Mouse (Mus musculus) heart, embryonic 12.5 days (tissue): Measurements from ENCODE around the gene Plcd4. TPM values are rescaled to one million over a fixed set of nuclear protein-coding genes. Genes with fewer than 3 reads are reported as not detected.
A peak's percentile ranks its signal among the peaks of the same experiment; 100 is the strongest.

Experiments used
- ATAC-seq: fragments of 200-750 bp; cut with Nextera tagmentation; 2 replicates; pipeline ENCODE4 v1.8.0; 2017; ENCODE audit warnings: moderate TSS enrichment, moderate library complexity; ENCODE audit not compliant: insufficient number of reproducible peaks, low FRiP score
- H3K27ac ChIP-seq: fragments of 300-500 bp; sonication (generic); 2 replicates; pipeline ENCODE4 v1.5.1; 2016; ENCODE audit warnings: mild to moderate bottlenecking, moderate library complexity; ENCODE audit not compliant: poor library complexity, severe bottlenecking
- H3K27me3 ChIP-seq: fragments of 300-500 bp; sonication (generic); replicated peaks from 2 replicates; pipeline ENCODE4 v1.6.1; 2016; ENCODE audit warnings: mild to moderate bottlenecking, moderate library complexity
- H3K36me3 ChIP-seq: fragments of 300-500 bp; sonication (generic); 2 replicates; pipeline ENCODE4 v1.6.1; 2016; ENCODE audit warnings: mild to moderate bottlenecking, moderate library complexity
- H3K4me1 ChIP-seq: fragments of 300-500 bp; sonication (generic); replicated peaks from 2 replicates; pipeline ENCODE4 v1.6.1; 2016; ENCODE audit warnings: mild to moderate bottlenecking
- H3K4me2 ChIP-seq: fragments of 300-500 bp; sonication (generic); 2 replicates; pipeline ENCODE4 v1.6.1; 2016; ENCODE audit warnings: mild to moderate bottlenecking, moderate library complexity
- H3K4me3 ChIP-seq: fragments of 300-500 bp; sonication (generic); 2 replicates; pipeline ENCODE4 v1.5.1; 2016; ENCODE audit warnings: mild to moderate bottlenecking
- H3K9ac ChIP-seq: fragments of 300-500 bp; sonication (generic); 2 replicates; pipeline ENCODE4 v1.6.1; 2016; ENCODE audit warnings: mild to moderate bottlenecking, moderate library complexity
- H3K9me3 ChIP-seq: fragments of 300-500 bp; sonication (generic); replicated peaks from 2 replicates; pipeline ENCODE4 v1.6.1; 2016; ENCODE audit warnings: mild to moderate bottlenecking, moderate library complexity
- WGBS: fragments of 180-500 bp; shearing (Covaris S2); methylation state at CpG from one replicate; pipeline ENCODE4 v1.1.7; 2016; 5-methylcytosine and 5-hydroxymethylcytosine counted together
- polyA plus RNA-seq: library from polyadenylated mRNA; unstranded; fragments of >200 nt; fragmentation: Nextera tagmentation; extraction: Ambion mirVana; gene quantifications from 2 replicates; pipeline ENCODE4 v1.2.1, GENCODE M21; 2016

Plcd4 gene
- polyA plus RNA-seq, 1 experiment from 2014 or later, result 0.36 TPM

DNA sequence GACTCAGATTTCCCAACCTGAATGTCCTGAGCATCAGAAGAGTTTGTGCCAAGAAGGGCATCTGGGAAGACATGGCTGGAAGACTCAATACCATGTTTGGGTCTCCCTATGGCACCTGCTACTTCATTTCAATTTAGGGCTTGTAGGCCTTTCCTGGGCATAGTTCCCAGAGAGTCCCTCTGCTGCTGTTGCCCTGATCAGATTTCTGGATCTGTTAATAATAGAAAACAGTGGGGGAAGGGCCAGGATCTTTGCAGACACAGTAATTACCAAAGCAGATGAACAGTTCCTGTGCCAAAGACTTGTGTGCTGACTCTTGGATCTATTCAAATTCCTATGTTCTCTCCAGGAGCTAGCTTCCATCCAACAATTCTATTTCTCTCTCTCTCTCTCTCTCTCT lies 4.0 kb upstream of the Plcd4 start:
- H3K27ac ChIP-seq, result no peak overlapping the region
- peaks cover 14% of the 10 kb centered on the region; the same call in 1 of the 2 replicates for H3K27me3 ChIP-seq
- H3K4me2 ChIP-seq, result no peak overlapping the region
- H3K4me1 ChIP-seq, result peaks cover 6% of the 10 kb centered on the region
- H3K9ac ChIP-seq, result no peak overlapping the region
- H3K9me3 ChIP-seq, result no peaks in the 10 kb centered on the region
- ATAC-seq, result no peak
- H3K4me3 ChIP-seq, result no peak overlapping the region
- no peaks in the 10 kb centered on the region for H3K36me3 ChIP-seq

DNA sequence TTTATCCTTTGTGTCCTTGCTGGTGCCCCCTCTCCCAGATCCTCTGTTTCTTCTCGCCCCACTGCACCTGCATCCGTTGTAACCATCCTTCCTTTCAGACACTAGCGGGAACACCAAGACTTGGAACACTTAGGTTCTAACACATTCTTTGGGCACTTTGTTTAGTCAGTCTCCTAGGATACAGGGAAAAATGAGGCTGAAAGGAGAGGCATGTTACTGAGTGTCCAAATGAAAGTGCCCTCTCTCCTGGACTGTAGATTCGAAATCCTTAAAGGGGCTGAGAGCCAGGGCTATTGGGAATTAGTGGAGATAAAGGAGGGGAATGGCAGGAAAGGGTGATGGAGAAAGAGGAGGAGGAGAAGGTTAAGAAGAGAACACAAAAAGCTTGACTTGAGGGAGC lies 1.5 kb downstream of the Plcd4 start, which contains the start of gene Usp37:
TSS of gene Usp37 (minus strand) at position 101 of the 400 bp plus-strand sequence.
- no peak for ATAC-seq
- Histone ChIP-seq H3K4me2 (no peak within 1 kb of the TSS), H3K9ac (no peak within 1 kb of the TSS), H3K36me3 (no peaks in the 10 kb centered on the region), H3K27me3 (peaks cover 14% of the 10 kb centered on the region; the same call in 1 of the 2 replicates), H3K9me3 (no peaks in the 10 kb centered on the region), H3K27ac (no peak within 1 kb of the TSS), H3K4me3 (no peak within 1 kb of the TSS), H3K4me1 (peaks cover 6% of the 10 kb centered on the region)
- WGBS, result 81% methylated on average over 4 of the region's 4 CpGs

DNA sequence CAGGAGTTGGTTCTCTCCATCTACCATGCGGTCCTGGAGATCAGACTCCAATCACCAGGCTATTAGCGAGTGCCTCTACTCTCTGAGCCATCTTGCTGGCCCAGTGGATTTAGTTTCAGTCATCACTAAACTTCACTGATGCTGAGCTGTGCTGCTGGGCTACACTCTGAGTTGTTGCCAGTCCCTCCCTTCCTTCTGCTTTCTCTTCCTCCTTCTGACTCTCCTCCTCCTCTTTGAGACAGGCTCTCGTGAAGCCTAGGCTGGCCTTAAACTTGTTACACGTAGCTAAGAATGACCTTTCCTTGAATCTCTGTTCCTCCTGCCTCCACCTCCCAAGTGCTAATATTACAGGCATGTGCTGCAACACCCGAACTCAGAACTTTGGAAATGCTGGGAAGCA lies 16.4 kb downstream of the Plcd4 start:
- 75% methylated on average over 5 of the region's 5 CpGs for whole genome bisulfite sequencing
- Histone ChIP-seq H3K4me1 (no peaks in the 10 kb centered on the region), H3K36me3 (peaks cover 6% of the 10 kb centered on the region), H3K4me2 (no peak overlapping the region), H3K9me3 (no peaks in the 10 kb centered on the region), H3K4me3 (no peak overlapping the region), H3K27ac (no peak overlapping the region), H3K27me3 (no peaks in the 10 kb centered on the region), H3K9ac (no peak overlapping the region)
- ATAC-seq, result no peak

DNA sequence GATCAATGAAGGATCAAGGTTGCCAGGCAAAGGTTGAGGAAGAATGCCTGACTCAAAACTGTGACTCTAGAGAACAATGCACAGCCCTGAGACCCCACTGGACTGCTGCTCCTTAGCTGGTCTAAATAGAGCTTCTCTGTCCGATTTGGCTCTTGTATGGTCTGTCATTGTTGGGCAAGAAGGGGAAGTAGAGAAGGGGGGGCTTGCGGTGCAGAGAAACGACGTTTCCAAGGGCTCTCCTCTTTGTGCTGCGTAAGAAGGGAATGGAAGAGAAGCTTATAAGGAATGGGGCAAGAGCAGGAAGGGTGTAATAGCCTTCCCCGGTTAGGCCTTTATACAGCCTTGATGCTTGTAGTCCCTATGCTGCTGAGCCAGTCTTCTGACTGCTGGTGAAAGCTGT lies 23.1 kb downstream of the Plcd4 start:
- Histone ChIP-seq H3K9ac (no peak overlapping the region), H3K36me3 (peaks cover 66% of the 10 kb centered on the region), H3K4me1 (no peaks in the 10 kb centered on the region), H3K4me2 (no peak overlapping the region), H3K27me3 (no peaks in the 10 kb centered on the region), H3K27ac (no peak overlapping the region), H3K9me3 (no peaks in the 10 kb centered on the region), H3K4me3 (no peak overlapping the region)
- ATAC-seq, result no peak
- 89% methylated on average over 6 of the region's 6 CpGs for WGBS

DNA sequence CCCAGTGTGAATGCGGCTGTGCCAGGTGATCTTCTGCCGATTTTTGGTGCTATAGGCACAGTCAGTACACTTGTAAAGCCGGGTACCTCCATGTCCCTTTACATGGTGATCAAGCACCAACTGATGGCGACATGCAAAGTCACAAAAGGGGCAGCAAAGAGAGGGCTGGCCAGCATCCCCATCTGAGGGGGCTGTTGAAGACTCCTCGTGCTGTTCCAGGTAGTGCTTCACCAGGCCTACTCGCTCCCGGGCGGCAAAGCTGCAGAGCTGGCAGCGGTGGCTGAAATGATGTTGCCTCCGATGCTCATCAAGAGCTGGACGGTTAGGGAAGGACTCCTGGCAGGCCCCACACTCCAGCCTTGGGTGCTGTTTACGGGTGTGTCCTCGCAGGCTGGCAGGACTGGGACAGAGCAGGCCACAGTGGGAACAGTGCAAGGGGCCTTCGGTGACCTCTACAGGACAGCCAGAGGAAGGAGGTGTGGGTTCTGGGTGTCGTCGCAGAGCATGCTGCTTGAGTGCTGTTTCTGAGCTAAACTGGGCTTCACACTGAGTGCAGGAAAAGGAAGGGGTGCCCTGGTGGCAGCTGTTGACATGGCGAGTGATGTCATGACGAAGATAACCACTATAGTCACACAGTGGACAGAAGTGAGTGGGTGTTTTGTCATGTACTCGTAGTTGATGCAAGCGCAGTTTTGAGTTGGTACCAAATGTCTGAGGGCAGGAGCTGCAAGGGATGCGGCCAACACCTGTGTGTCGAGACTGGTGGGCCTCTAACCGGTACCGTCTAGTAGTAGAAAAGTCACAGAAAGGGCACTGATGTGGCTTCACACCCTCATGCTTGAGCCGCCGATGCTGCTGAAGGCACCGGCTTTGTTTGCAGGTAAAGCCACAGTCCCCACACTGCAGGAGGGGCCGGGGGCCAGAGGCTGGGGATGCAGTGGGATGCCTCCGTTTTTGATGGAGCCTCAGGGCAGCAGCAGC lies 27.3 kb downstream of the Plcd4 start:
- no peak for ATAC-seq
- WGBS, result 83% methylated on average over 29 of the region's 29 CpGs
- peaks cover 89% of the 10 kb centered on the region for H3K36me3 ChIP-seq

DNA sequence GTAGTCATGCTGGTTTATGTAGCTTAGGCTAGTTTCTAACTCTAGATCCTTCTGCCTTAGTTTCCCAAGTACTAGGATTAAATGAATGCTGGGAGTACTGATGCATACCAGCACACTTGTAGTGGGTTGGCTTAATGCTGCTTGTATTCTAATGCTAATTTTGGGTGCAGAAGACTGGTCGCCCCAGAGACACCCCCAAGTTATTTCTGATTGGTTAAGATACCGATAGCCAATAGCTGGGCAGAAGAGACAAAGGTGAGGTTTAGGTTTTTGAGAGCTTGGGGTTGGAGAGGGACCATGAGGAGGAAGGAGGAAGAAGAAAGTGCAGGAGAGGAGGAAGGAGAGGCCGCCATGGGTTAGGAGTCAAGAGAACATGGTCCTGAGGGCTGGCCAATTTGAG lies 39.9 kb downstream of the Plcd4 start:
- H3K36me3 ChIP-seq, result peaks cover 45% of the 10 kb centered on the region
- H3K9ac ChIP-seq, result no peak overlapping the region
- H3K4me2 ChIP-seq, result no peak overlapping the region
- WGBS, result 80% methylated on average over 3 of the region's 3 CpGs
- H3K27me3 ChIP-seq, result no peaks in the 10 kb centered on the region
- no peak for ATAC-seq
- no peaks in the 10 kb centered on the region for H3K9me3 ChIP-seq
- no peak overlapping the region for H3K4me3 ChIP-seq
- H3K27ac ChIP-seq, result no peak overlapping the region
- peaks cover 23% of the 10 kb centered on the region for H3K4me1 ChIP-seq

More for the DNA sequence above, 27.3 kb downstream of the Plcd4 start:
- no peaks in the 10 kb centered on the region for H3K27me3 ChIP-seq
- no peak overlapping the region for H3K9ac ChIP-seq
- H3K4me1 ChIP-seq, result no peaks in the 10 kb centered on the region
- H3K4me2 ChIP-seq, result no peak overlapping the region
- no peak overlapping the region for H3K27ac ChIP-seq
- H3K9me3 ChIP-seq, result no peaks in the 10 kb centered on the region
- H3K4me3 ChIP-seq, result no peak overlapping the region

DNA sequence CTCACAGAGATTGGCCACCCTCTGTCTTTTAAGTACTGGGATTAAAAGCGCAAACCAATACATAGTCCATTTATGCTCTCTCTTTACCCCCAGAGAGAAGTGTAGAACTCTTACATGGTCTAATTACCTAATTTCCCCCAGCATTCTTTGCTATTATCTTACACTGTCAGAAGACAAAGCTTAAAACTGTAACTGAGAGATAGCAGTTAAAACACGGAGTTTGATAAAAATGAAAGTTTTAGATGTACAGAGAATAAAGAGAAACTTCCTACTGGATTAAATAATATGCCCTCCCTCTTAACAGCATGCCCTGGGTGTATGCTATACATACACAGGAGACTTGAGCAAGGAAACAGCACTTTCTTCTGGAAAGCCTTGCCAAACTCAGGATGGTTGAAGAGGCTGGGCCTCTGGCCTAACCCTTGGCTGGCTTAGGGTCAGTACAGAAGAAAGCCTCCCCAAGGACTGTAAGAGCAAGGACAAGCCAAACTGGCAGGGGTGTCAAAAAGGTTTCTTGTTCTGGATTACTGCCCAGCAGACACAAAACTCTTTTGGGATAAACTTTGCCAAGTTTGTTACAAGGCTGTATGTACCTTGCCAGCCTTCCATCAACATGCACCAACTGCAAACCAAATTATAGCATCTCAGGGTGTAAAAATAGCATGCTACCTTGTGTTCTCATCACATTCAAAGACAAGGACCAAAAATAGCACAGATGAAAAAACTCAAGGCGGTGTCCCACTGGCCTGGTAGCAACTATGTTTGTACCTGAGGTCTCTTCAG lies 42.1 kb downstream of the Plcd4 start:
- 78% methylated on average over 3 of the region's 3 CpGs for WGBS
- no peaks in the 10 kb centered on the region for H3K9me3 ChIP-seq
- peaks cover 27% of the 10 kb centered on the region for H3K36me3 ChIP-seq
- H3K4me3 ChIP-seq, result no peak overlapping the region
- H3K27me3 ChIP-seq, result no peaks in the 10 kb centered on the region
- H3K4me1 ChIP-seq, result peaks cover 31% of the 10 kb centered on the region
- peak overlapping the region; percentile 15; the same call in 1 of the 2 replicates for H3K4me2 ChIP-seq
- peak overlapping the region; percentile 62; the same call in 1 of the 2 replicates for H3K27ac ChIP-seq
- no peak for ATAC-seq
- H3K9ac ChIP-seq, result 0 out of 2 replicates have a peak overlapping the region, but pooled peaks have one; percentile 18

DNA sequence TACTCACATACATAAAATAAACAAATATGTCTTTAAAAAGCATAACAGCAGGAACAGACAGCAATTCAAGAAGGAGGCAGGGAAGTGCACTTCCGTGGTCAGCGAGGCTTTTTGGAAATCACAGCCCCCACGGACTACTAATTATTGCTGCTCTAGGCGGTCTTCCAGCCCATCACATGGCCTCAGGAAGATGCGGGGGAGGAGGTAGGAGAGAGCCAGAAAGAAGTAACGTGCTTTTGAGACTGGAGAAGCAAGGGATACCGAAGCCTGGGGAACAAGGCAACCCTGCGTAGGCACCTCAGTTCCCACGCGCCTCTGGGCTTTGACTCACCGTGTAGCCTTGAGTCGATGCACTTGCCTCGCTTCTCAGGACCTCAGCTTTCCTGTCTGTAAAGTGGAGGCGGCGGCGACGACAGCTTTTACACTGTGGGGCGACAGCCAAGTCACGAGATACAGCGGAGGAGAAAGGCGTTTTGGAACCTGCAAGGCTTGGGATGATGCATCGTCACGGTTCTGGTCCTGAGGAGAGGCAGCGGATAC lies 44.6 kb downstream of the Plcd4 start:
- peaks cover 36% of the 10 kb centered on the region for H3K36me3 ChIP-seq
- WGBS, result under 1% methylated on average over 24 of the region's 24 CpGs
- H3K9ac ChIP-seq, result peak overlapping the region; percentile 91
- H3K27ac ChIP-seq, result peak overlapping the region; percentile 72
- peaks cover 31% of the 10 kb centered on the region for H3K4me1 ChIP-seq
- no peaks in the 10 kb centered on the region for H3K9me3 ChIP-seq
- H3K4me3 ChIP-seq, result peak overlapping the region; percentile 91
- ATAC-seq, result no peak
- peak overlapping the region; percentile 93 for H3K4me2 ChIP-seq
- H3K27me3 ChIP-seq, result no peaks in the 10 kb centered on the region

DNA sequence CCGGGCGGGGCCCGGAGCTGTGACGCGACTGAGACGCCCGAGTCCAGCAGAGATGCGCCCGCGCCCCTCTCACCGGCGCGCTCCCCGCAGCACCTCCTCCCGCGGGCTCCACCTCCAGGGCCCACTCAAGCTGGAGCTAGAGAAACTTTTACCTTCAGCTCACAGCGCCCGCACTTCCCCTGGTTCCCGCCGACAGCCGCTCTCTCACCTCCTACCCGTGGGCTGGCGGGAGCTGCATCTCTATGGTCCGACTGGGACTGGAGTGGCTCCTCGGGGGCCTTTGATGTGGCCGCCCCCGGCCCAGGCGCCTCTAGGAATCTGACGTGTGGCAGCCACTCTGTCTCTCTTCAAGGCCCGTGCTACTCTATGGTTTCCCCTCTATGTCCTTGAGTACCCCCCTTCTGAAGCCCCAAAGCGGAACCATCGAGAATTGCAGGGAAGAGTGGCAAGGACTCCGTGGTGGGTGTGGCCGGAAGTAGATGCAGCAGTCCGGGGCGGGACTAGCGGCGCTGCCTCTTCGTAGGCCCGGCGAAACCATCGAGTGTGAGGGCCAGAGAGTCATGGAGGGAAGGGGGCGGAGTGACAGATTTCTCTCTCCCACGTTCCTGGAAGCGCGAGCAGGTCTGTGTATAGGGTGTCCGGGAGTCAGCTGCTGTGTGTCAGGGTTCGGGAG lies 45.2 kb downstream of the Plcd4 start, which contains the start of the genes Zfp142 and Bcs1l:
TSS of gene Zfp142 (minus strand) at position 474 of the 673 bp plus-strand sequence.
TSS of gene Bcs1l (plus strand) at position 517 of the 673 bp plus-strand sequence.
- WGBS, result under 1% methylated on average over 47 of the region's 48 CpGs
- Histone ChIP-seq H3K4me2 (peak within 1 kb of the TSS; percentile 93), H3K27me3 (no peaks in the 10 kb centered on the region), H3K36me3 (peaks cover 36% of the 10 kb centered on the region), H3K9ac (peak within 1 kb of the TSS; percentile 91), H3K9me3 (no peaks in the 10 kb centered on the region), H3K4me1 (peaks cover 31% of the 10 kb centered on the region), H3K27ac (peak within 1 kb of the TSS; percentile 72), H3K4me3 (peak within 1 kb of the TSS; percentile 91)
- peak; percentile 97 for ATAC-seq

DNA sequence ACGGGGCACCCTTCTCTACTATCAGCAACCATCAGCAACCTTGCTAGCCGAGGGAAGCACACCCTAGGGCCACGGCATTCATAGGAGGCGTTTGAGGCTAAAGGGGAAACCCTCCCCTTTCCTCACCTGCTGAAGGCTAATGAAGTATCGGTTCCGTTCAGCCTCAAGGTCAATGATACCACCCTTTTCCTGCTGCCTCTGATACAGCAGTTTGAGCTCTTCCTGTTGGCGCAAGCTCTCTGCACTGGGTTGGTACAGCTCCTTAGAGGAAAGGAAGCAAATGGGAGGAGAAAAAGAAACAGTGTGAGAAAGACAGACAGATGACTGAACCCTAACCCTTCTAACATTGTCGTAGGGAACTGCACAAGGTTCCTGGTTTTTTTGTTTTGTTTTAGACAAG lies 51.7 kb downstream of the Plcd4 start:
- WGBS, result 78% methylated on average over 8 of the region's 8 CpGs
- no peaks in the 10 kb centered on the region for H3K27me3 ChIP-seq
- H3K27ac ChIP-seq, result no peak overlapping the region
- H3K4me2 ChIP-seq, result no peak overlapping the region
- no peak overlapping the region for H3K4me3 ChIP-seq
- no peak overlapping the region for H3K9ac ChIP-seq
- peaks cover 82% of the 10 kb centered on the region for H3K36me3 ChIP-seq
- H3K9me3 ChIP-seq, result no peaks in the 10 kb centered on the region
- ATAC-seq, result no peak
- no peaks in the 10 kb centered on the region for H3K4me1 ChIP-seq
